Mouse (Mus musculus) neural tube, embryonic 12.5 days (tissue): ENCODE data around the gene Ttc30b. TPM values are rescaled to one million over a fixed set of nuclear protein-coding genes. Genes with fewer than 3 reads are reported as not detected.

Experiments
- polyA plus RNA-seq: library from polyadenylated mRNA; unstranded; fragments of >200 nt; fragmentation: Nextera tagmentation; extraction: Ambion mirVana; gene quantifications from 2 replicates; pipeline ENCODE4 v1.2.1, GENCODE M21; 2016

Gene Ttc30b
- polyA plus RNA-seq, 1 experiment from 2014 or later: 10.2 TPM

Other genes with a start within 250 kb of the Ttc30b start
- 18.2 and 20.9 TPM in 2 replicates for gene Nfe2l2, start 233.9 kb downstream of the Ttc30b start, polyA plus RNA-seq
- gene Agps, start 106.4 kb downstream of the Ttc30b start, polyA plus RNA-seq: 52.1 and 56.2 TPM in 2 replicates
- gene Ttc30a2, start 39.6 kb upstream of the Ttc30b start, polyA plus RNA-seq: 0.93 and 1.0 TPM in 2 replicates
- gene Ttc30a1, start 43.4 kb upstream of the Ttc30b start, polyA plus RNA-seq: 8.3 and 8.5 TPM in 2 replicates